Mouse (Mus musculus) liver, embryonic 14.5 days (tissue): ENCODE measurements at regions not wholly inside any gene's neighbourhood (a gene's known extent, or its start where the extent isn't known, plus 50 kb on each side); places are given as distances from the start of the nearest gene placed in this dataset.

Experiments
- ATAC-seq: fragments of 200-750 bp; cut with Nextera tagmentation; 2 replicates; pipeline ENCODE4 v1.8.0; 2017; ENCODE audit warnings: moderate number of reproducible peaks, mild to moderate bottlenecking, moderate library complexity; ENCODE audit not compliant: insufficient read depth
- DNase-seq, 3 experiments: peaks; one replicate each; pipeline ENCODE4 v3.0.0-alpha.2; 2012 to 2013; ENCODE audit warnings: low read depth in 3 of 3, low spot score in 3 of 3
- H3K27ac ChIP-seq: fragments of 300-500 bp; sonication (generic); 2 replicates; pipeline ENCODE4 v1.5.1; 2014; ENCODE audit warnings: moderate library complexity, mild to moderate bottlenecking, control low read depth, inconsistent platforms
- H3K27me3 ChIP-seq: fragments of 300-500 bp; sonication (generic); 2 replicates; pipeline ENCODE4 v1.6.1; 2014; ENCODE audit warnings: mild to moderate bottlenecking, low read length, moderate library complexity; ENCODE audit not compliant: control insufficient read depth, insufficient read depth
- H3K36me3 ChIP-seq: fragments of 300-500 bp; sonication (generic); replicated peaks from 2 replicates; pipeline ENCODE4 v1.6.1; 2014; ENCODE audit warnings: low read depth; ENCODE audit not compliant: control insufficient read depth, insufficient read depth
- H3K4me1 ChIP-seq, 2 experiments: fragments of 200-500 bp in 1 of 2; fragments of 300-500 bp in 1 of 2; sonication (generic) in 1 of 2; replicated peaks; 2 replicates each; pipeline ENCODE4 v1.6.1; 2012 to 2014; ENCODE audit warnings: antibody characterized with exemption in 1 of 2, inconsistent platforms in 1 of 2, low read length in 1 of 2; ENCODE audit not compliant: control insufficient read depth in 2 of 2, insufficient read depth in 2 of 2
- H3K4me2 ChIP-seq: fragments of 300-500 bp; sonication (generic); 2 replicates; pipeline ENCODE4 v1.6.1; 2014; ENCODE audit warnings: low read depth, mild to moderate bottlenecking, control low read depth, moderate library complexity
- H3K4me3 ChIP-seq, 2 experiments: fragments of 200-500 bp in 1 of 2; fragments of 300-500 bp in 1 of 2; sonication (generic) in 1 of 2; 2 replicates each; pipeline ENCODE4 v1.5.1; 2012 to 2014; ENCODE audit warnings: low read depth in 2 of 2, low read length in 2 of 2, mild to moderate bottlenecking in 2 of 2, control low read depth in 1 of 2, inconsistent platforms in 1 of 2, moderate library complexity in 1 of 2; ENCODE audit not compliant: insufficient read depth in 1 of 2
- H3K9ac ChIP-seq: fragments of 300-500 bp; sonication (generic); replicated peaks from 2 replicates; pipeline ENCODE4 v1.6.1; 2014; ENCODE audit warnings: mild to moderate bottlenecking, control low read depth, moderate library complexity
- H3K9me3 ChIP-seq: fragments of 300-500 bp; sonication (generic); 2 replicates; pipeline ENCODE4 v1.6.1; 2016; ENCODE audit warnings: low read length, mixed read lengths; ENCODE audit not compliant: control insufficient read depth
- CTCF ChIP-seq: IDR thresholded peaks from 2 replicates; pipeline ENCODE4 v1.5.1; 2016; ENCODE audit warnings: antibody characterized with exemption, low read depth, control low read depth
- EP300 ChIP-seq: IDR thresholded peaks from 2 replicates; pipeline ENCODE4 v1.6.1; 2016; ENCODE audit warnings: antibody characterized with exemption, low read depth
- WGBS: fragments of 180-500 bp; shearing (Covaris S2); extraction: QIAGEN DNeasy Blood & Tissue Kit; methylation state at CpG from one replicate; pipeline ENCODE4 v1.1.7; 2014; ENCODE audit not compliant: insufficient replicate concordance; 5-methylcytosine and 5-hydroxymethylcytosine counted together

DNA sequence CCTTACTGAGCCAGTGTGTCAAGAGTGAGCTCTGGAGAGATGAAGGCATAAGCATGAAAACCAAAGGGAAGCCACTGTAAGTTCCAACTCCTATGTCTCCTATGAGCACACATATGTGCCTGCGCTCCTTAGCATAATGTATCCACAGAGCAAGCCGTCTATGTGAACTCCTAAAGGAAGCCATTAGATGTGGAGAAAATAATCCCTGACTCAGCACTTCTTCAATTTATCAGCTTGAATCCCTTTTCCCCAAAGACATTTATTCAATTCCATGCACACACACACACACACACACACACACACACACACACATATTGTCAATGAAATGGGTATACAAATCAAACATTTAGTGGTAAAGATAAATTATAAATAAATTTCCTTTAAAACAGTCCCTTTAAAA is 530.4 kb upstream of the Gm26657 start:
- Histone ChIP-seq H3K27ac (no peak overlapping the region), H3K9me3 (no peaks in the 10 kb centered on the region), H3K9ac (no peak overlapping the region), H3K36me3 (no peaks in the 10 kb centered on the region), H3K4me1 (no peaks in the 10 kb centered on the region), H3K4me2 (no peak overlapping the region), H3K27me3 (no peaks in the 10 kb centered on the region), H3K4me3 (no peak overlapping the region)
- TF ChIP-seq CTCF = no peak
- no peak for DNase-seq
- 68% methylated on average over 2 of the region's 2 CpGs for whole genome bisulfite sequencing
- no peak for ATAC-seq

GRCm38 (mm10) chr4:56207726-56208125 is 532.1 kb upstream of the Gm26657 start:
- H3K4me1 ChIP-seq = no peaks in the 10 kb centered on the region
- H3K9ac ChIP-seq = no peak overlapping the region
- no peak overlapping the region for H3K27ac ChIP-seq
- no peak for TF ChIP-seq EP300
- TF ChIP-seq CTCF = no peak
- no peak overlapping the region for H3K4me3 ChIP-seq
- no peaks in the 10 kb centered on the region for H3K27me3 ChIP-seq
- H3K4me2 ChIP-seq = no peak overlapping the region
- no peaks in the 10 kb centered on the region for H3K36me3 ChIP-seq
- DNase-seq (no peak), ATAC-seq (no peak)
- 45% methylated on average over 5 of the region's 5 CpGs for WGBS
- no peaks in the 10 kb centered on the region for H3K9me3 ChIP-seq

GRCm38 (mm10) chr4:56205069-56205468 is 534.8 kb upstream of the Gm26657 start:
- Histone ChIP-seq H3K4me1 (no peaks in the 10 kb centered on the region), H3K9ac (no peak overlapping the region), H3K4me3 (no peak overlapping the region), H3K27me3 (no peaks in the 10 kb centered on the region), H3K4me2 (no peak overlapping the region), H3K36me3 (no peaks in the 10 kb centered on the region), H3K27ac (no peak overlapping the region), H3K9me3 (no peaks in the 10 kb centered on the region)
- 46% methylated on average over 1 of the region's 1 CpGs for WGBS
- DNase-seq = no peak
- no peak for ATAC-seq
- TF ChIP-seq EP300 = no peak
- no peak for TF ChIP-seq CTCF

- Histone ChIP-seq H3K9me3 (no peaks in the 10 kb centered on the region), H3K27ac (no peak overlapping the region), H3K4me1 (no peaks in the 10 kb centered on the region), H3K4me3 (no peak overlapping the region), H3K4me2 (no peak overlapping the region), H3K27me3 (no peaks in the 10 kb centered on the region), H3K9ac (no peak overlapping the region), H3K36me3 (no peaks in the 10 kb centered on the region)
- ATAC-seq = no peak
- DNase-seq = no peak
- no peak for TF ChIP-seq EP300
- no peak for TF ChIP-seq CTCF
- 22% methylated on average over 2 of the region's 2 CpGs for WGBS
Measured at GRCm38 (mm10) chr4:56193365-56193764, 546.5 kb upstream of the Gm26657 start.

GRCm38 (mm10) chr4:56192516-56192915 is 547.4 kb upstream of the Gm26657 start:
- no peak overlapping the region for H3K27ac ChIP-seq
- WGBS = 58% methylated on average over 5 of the region's 5 CpGs
- no peak for TF ChIP-seq EP300
- no peak for TF ChIP-seq CTCF
- H3K4me3 ChIP-seq = no peak overlapping the region
- no peaks in the 10 kb centered on the region for H3K36me3 ChIP-seq
- H3K4me1 ChIP-seq = no peaks in the 10 kb centered on the region
- DNase-seq = no peak
- H3K27me3 ChIP-seq = no peaks in the 10 kb centered on the region
- no peaks in the 10 kb centered on the region for H3K9me3 ChIP-seq
- no peak for ATAC-seq
- H3K9ac ChIP-seq = no peak overlapping the region
- no peak overlapping the region for H3K4me2 ChIP-seq

GRCm38 (mm10) chr4:56179566-56179965 is 560.3 kb upstream of the Gm26657 start:
- ATAC-seq = no peak
- no peaks in the 10 kb centered on the region for H3K4me1 ChIP-seq
- no peaks in the 10 kb centered on the region for H3K27me3 ChIP-seq
- H3K36me3 ChIP-seq = no peaks in the 10 kb centered on the region
- no peaks in the 10 kb centered on the region for H3K9me3 ChIP-seq
- no peak overlapping the region for H3K27ac ChIP-seq
- no peak overlapping the region for H3K4me3 ChIP-seq
- 70% methylated on average over 5 of the region's 5 CpGs for WGBS
- H3K4me2 ChIP-seq = no peak overlapping the region
- DNase-seq = no peak
- H3K9ac ChIP-seq = no peak overlapping the region
- TF ChIP-seq EP300 (no peak), CTCF (no peak)
